Mouse (Mus musculus) stomach, postnatal 0 days (tissue): ENCODE measurements around the gene Arrb2.

ENCODE experiments used
- CTCF ChIP-seq: IDR thresholded peaks from 2 replicates; pipeline ENCODE4 v1.5.1; 2016; ENCODE audit warnings: antibody characterized with exemption, low read depth, mild to moderate bottlenecking, moderate library complexity
- EP300 ChIP-seq: optimal IDR thresholded peaks from 2 replicates; pipeline ENCODE3; 2016; ENCODE audit warnings: antibody characterized with exemption

DNA sequence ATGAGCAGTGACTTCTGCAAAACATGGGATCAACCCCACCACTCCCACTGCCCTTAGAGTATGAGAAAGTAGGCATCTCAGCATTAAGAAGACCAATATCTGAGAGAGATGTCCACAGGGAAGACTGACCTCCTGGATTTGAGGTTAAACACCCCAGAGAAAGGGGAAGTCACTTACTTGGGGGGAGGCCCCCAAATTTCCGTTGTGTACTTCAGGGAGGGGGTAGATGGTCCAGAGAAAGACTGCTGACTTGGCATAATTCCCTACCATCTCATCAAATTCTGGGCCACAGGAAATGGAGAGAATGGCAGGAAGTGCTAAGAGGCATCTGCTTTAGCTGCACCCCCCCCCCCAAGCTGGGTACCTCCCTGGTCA lies 1.1 kb downstream of the Arrb2 start:
- no peak for TF ChIP-seq CTCF
- no peak for TF ChIP-seq EP300
